Mouse (Mus musculus): ENCODE data around the gene Trpm3. TPM values are rescaled to one million over a fixed set of nuclear protein-coding genes. Genes with fewer than 3 reads are reported as not detected.
A peak's percentile ranks its signal among the peaks of the same experiment; 100 is the strongest.

Trpm3 gene
- polyA plus RNA-seq, 1 experiment from 2014 or later = 0.51 TPM

DNA sequence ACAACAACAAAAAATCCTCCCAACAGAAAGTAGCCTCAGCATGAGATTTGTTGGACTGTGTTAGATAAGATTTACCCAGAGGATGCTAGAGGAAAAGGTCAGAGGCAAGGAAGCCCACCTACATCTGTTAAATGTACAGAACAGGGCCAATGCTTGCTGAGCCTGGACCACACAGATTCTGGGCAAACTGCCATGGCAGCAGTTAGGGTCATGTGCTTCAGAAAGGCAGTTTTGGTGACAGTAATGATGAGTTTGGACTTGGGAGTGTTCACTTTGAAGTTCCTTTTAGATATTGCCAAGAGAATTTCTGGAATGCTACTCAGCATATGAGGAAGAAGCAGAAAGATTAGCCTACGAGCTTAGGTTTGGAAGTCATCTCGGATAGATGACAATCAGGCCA lies 580.2 kb downstream of the Trpm3 start:
- DNase-seq (ENCODE audit: low spot score) (no peak), ATAC-seq (no peak)
- Histone ChIP-seq H3K9ac (replicated peaks; ENCODE audit: low read depth) (no peak overlapping the region), H3K27me3 (replicated peaks; ENCODE audit: insufficient read depth, low read length) (no peaks in the 10 kb centered on the region), H3K4me3 (ENCODE audit: low read depth, low read length) (no peak overlapping the region), H3K27ac (ENCODE audit: low read length) (no peak overlapping the region), H3K36me3 (ENCODE audit: insufficient read depth, low read length) (no peaks in the 10 kb centered on the region), H3K9me3 (ENCODE audit: low read length) (no peaks in the 10 kb centered on the region), H3K4me1 (ENCODE audit: insufficient read depth, low read depth, low read length) (no peaks in the 10 kb centered on the region), H3K4me2 (replicated peaks; ENCODE audit: low read depth, low read length) (no peak overlapping the region)
- 46% methylated on average over 2 of the region's 2 CpGs for WGBS
- no peak for TF ChIP-seq CTCF (IDR thresholded peaks at IDR 0.05)
- TF ChIP-seq EP300 (IDR thresholded peaks at IDR 0.05) = no peak

DNA sequence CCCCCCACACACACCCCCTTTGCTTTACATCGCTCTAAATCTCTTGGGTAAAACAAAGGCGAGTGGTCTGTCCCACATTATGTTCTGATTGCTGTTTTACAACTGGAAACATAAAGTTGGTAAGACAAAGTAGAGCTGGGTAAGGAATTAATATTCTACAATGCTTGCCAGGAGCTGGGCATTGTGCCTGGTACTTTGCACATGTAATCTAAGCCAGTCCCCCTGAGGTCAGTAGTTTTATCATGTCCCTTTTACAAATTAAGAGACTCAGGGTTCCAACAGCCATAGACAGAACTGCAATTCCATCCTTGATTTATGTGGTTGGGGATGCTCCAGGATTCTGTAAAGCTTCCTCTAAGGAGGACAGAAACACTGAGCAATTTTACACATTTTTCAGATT lies 591.0 kb downstream of the Trpm3 start:
- no peak for ATAC-seq

DNA sequence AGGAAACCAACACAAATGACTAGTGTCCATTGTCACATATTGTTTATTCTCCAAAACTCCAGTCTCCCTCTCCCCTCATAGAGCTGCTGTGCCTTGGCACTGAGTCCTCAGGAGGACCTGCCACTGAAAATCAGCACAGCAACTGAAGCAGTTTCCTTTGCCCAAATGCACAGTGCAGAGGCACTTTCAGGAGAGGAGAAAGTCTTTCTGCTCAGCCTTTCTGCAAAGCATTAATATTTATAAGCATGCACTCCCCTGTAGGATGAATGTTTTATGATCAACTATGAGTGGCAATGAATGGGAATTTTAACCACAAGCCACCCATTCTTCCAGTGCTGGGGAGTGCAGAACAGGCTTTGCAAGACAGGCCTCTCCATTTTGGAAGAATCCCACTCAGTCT lies 592.1 kb downstream of the Trpm3 start:
- no peaks in the 10 kb centered on the region for H3K9me3 ChIP-seq (ENCODE audit: low read length)
- H3K27ac ChIP-seq (ENCODE audit: low read length) = no peak overlapping the region
- no peak for ATAC-seq
- H3K9ac ChIP-seq (replicated peaks; ENCODE audit: low read depth) = no peak overlapping the region
- no peaks in the 10 kb centered on the region for H3K27me3 ChIP-seq (replicated peaks; ENCODE audit: insufficient read depth, low read length)
- TF ChIP-seq CTCF (IDR thresholded peaks at IDR 0.05) (no peak), EP300 (IDR thresholded peaks at IDR 0.05) (no peak)
- no peak for DNase-seq (ENCODE audit: low spot score)
- no peaks in the 10 kb centered on the region for H3K4me1 ChIP-seq (ENCODE audit: insufficient read depth, low read depth, low read length)
- H3K4me2 ChIP-seq (replicated peaks; ENCODE audit: low read depth, low read length) = no peak overlapping the region
- H3K4me3 ChIP-seq (ENCODE audit: low read depth, low read length) = no peak overlapping the region
- no peaks in the 10 kb centered on the region for H3K36me3 ChIP-seq (ENCODE audit: insufficient read depth, low read length)

More for the DNA sequence above, 591.0 kb downstream of the Trpm3 start:
- H3K4me2 ChIP-seq (replicated peaks; ENCODE audit: low read depth, low read length) = no peak overlapping the region
- WGBS = 57% methylated on average over 2 of the region's 2 CpGs
- H3K9me3 ChIP-seq (ENCODE audit: low read length) = no peaks in the 10 kb centered on the region
- no peaks in the 10 kb centered on the region for H3K27me3 ChIP-seq (replicated peaks; ENCODE audit: insufficient read depth, low read length)
- H3K4me1 ChIP-seq (ENCODE audit: insufficient read depth, low read depth, low read length) = no peaks in the 10 kb centered on the region
- TF ChIP-seq CTCF (IDR thresholded peaks at IDR 0.05) (no peak), EP300 (IDR thresholded peaks at IDR 0.05) (no peak)
- H3K36me3 ChIP-seq (ENCODE audit: insufficient read depth, low read length) = no peaks in the 10 kb centered on the region
- no peak overlapping the region for H3K9ac ChIP-seq (replicated peaks; ENCODE audit: low read depth)
- DNase-seq (ENCODE audit: low spot score) = no peak
- no peak overlapping the region for H3K27ac ChIP-seq (ENCODE audit: low read length)
- no peak overlapping the region for H3K4me3 ChIP-seq (ENCODE audit: low read depth, low read length)

GRCm38 (mm10) chr19:22736870-22737269 lies 598.0 kb downstream of the Trpm3 start:
- Histone ChIP-seq H3K9ac (replicated peaks; ENCODE audit: low read depth) (no peak overlapping the region), H3K4me3 (ENCODE audit: low read depth, low read length) (no peak overlapping the region), H3K4me1 (ENCODE audit: insufficient read depth, low read depth, low read length) (no peaks in the 10 kb centered on the region), H3K9me3 (ENCODE audit: low read length) (no peaks in the 10 kb centered on the region), H3K27me3 (replicated peaks; ENCODE audit: insufficient read depth, low read length) (no peaks in the 10 kb centered on the region), H3K4me2 (replicated peaks; ENCODE audit: low read depth, low read length) (no peak overlapping the region), H3K27ac (ENCODE audit: low read length) (no peak overlapping the region), H3K36me3 (ENCODE audit: insufficient read depth, low read length) (no peaks in the 10 kb centered on the region)
- ATAC-seq (no peak), DNase-seq (ENCODE audit: low spot score) (no peak)
- WGBS = 22% methylated on average over 2 of the region's 2 CpGs
- TF ChIP-seq CTCF (IDR thresholded peaks at IDR 0.05) (no peak), EP300 (IDR thresholded peaks at IDR 0.05) (no peak)

DNA sequence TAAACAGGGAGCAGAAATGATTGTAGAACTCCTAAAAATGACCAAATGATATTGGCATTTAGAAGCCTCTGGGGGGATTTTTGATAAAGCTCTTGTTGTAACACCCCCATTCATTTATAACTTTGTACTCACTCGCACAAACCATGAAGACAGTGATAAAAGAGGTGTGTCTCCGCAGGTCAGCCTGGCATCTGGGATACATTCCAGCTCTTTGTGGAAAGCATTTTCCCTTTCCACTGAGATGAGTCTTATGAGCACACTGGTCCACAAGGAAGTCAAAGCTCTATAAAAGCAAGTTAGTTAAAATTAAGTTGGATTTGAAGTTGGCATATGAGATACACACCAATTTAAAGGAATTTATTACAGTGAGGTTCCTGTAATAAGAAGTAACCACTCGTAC lies 600.4 kb downstream of the Trpm3 start:
- Histone ChIP-seq H3K4me2 (replicated peaks; ENCODE audit: low read depth, low read length) (no peak overlapping the region), H3K4me1 (ENCODE audit: insufficient read depth, low read depth, low read length) (no peaks in the 10 kb centered on the region), H3K9ac (replicated peaks; ENCODE audit: low read depth) (no peak overlapping the region), H3K36me3 (ENCODE audit: insufficient read depth, low read length) (no peaks in the 10 kb centered on the region), H3K9me3 (ENCODE audit: low read length) (no peaks in the 10 kb centered on the region), H3K4me3 (ENCODE audit: low read depth, low read length) (no peak overlapping the region), H3K27me3 (replicated peaks; ENCODE audit: insufficient read depth, low read length) (no peaks in the 10 kb centered on the region), H3K27ac (ENCODE audit: low read length) (no peak overlapping the region)
- no peak for DNase-seq (ENCODE audit: low spot score)
- WGBS = 62% methylated on average over 3 of the region's 3 CpGs
- no peak for ATAC-seq
- TF ChIP-seq EP300 (IDR thresholded peaks at IDR 0.05) (no peak), CTCF (IDR thresholded peaks at IDR 0.05) (no peak)

- H3K4me1 ChIP-seq (ENCODE audit: insufficient read depth, low read depth, low read length) = no peaks in the 10 kb centered on the region
- 20% methylated on average over 13 of the region's 13 CpGs for WGBS
- no peaks in the 10 kb centered on the region for H3K27me3 ChIP-seq (replicated peaks; ENCODE audit: insufficient read depth, low read length)
- H3K36me3 ChIP-seq (ENCODE audit: insufficient read depth, low read length) = no peaks in the 10 kb centered on the region
- H3K4me2 ChIP-seq (replicated peaks; ENCODE audit: low read depth, low read length) = peak overlapping the region; percentile 20; the same call in 1 of the 2 replicates
- no peaks in the 10 kb centered on the region for H3K9me3 ChIP-seq (ENCODE audit: low read length)
- no peak overlapping the region for H3K27ac ChIP-seq (ENCODE audit: low read length)
- TF ChIP-seq EP300 (IDR thresholded peaks at IDR 0.05) (no peak), CTCF (IDR thresholded peaks at IDR 0.05) (no peak)
- no peak overlapping the region for H3K9ac ChIP-seq (replicated peaks; ENCODE audit: low read depth)
- ATAC-seq = no peak
- no peak overlapping the region for H3K4me3 ChIP-seq (ENCODE audit: low read depth, low read length)
- peak; percentile 36 for DNase-seq (ENCODE audit: low spot score)
These were observed 614.5 kb downstream of the Trpm3 start for GRCm38 (mm10) chr19:22753311-22753809.

DNA sequence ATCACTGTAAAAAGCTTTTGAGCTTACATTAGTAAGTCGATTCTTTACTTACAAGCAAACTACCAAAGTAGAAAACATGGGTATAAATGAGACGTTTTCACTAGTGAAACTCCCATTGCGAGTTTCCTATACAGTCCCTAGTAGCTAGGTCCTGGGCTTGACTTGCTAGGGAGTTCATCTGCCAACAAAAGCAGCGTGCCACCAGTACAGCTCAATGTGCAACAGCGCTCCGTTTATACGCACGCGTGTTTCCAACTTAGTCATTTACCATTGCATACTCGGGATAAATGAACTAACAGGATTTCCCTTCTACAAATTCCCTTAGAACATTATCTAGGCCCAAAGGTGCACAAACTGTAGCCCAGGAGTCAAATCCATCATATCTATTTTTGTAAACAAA lies 615.2 kb downstream of the Trpm3 start:
- TF ChIP-seq CTCF (IDR thresholded peaks at IDR 0.05) (no peak), EP300 (IDR thresholded peaks at IDR 0.05) (no peak)
- no peak for DNase-seq (ENCODE audit: low spot score)
- WGBS = 85% methylated on average over 10 of the region's 10 CpGs
- Histone ChIP-seq H3K4me2 (replicated peaks; ENCODE audit: low read depth, low read length) (no peak overlapping the region), H3K9me3 (ENCODE audit: low read length) (no peaks in the 10 kb centered on the region), H3K27me3 (replicated peaks; ENCODE audit: insufficient read depth, low read length) (no peaks in the 10 kb centered on the region), H3K4me3 (ENCODE audit: low read depth, low read length) (no peak overlapping the region), H3K27ac (ENCODE audit: low read length) (no peak overlapping the region), H3K9ac (replicated peaks; ENCODE audit: low read depth) (no peak overlapping the region), H3K36me3 (ENCODE audit: insufficient read depth, low read length) (no peaks in the 10 kb centered on the region), H3K4me1 (ENCODE audit: insufficient read depth, low read depth, low read length) (no peaks in the 10 kb centered on the region)
- no peak for ATAC-seq

Data from lung, postnatal 0 days (tissue).